Mouse (Mus musculus): ENCODE measurements around the gene Tmem80.

The Tmem80 gene

DNA sequence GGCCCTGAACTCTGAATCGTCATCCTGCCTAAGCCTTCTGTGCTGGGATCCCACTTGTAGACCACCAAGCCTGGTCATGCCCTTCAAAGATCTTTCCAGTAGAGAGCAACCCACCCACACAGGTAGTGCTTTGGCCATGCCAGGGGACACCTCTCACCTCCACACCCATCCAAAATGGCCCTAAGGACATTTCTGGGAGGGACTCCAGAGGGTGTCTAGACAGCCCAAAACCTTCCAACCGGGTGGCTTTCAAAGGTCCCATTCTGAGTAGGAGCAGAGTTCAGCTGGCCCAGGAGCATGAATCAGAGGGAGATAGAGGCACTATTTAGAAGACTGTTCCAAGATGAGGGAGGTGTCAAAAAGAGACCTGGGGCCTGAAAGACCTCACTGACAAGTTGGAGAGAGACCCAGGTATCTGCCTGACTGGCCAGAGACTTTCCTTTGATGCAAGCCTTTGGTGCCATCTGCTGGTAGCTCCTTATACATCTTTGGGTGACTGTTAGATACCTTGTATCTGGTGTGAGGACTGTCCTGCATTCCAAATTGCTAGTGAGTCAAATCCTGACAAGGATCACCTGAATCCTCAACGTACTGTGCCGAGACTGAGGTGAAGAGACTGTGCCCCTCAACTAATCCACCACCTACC, 35.7 kb downstream of the Tmem80 start:
- peak; percentile 80 for DNase-seq

- no peak for DNase-seq
Observed at GRCm38 (mm10) chr7:141363752-141364125, 36.2 kb downstream of the Tmem80 start.

- no peak for DNase-seq
Observed at GRCm38 (mm10) chr7:141364349-141365048, 37.0 kb downstream of the Tmem80 start.

GRCm38 (mm10) chr7:141365049-141365445, 37.5 kb downstream of the Tmem80 start:
- peak; percentile 71 for DNase-seq

DNA sequence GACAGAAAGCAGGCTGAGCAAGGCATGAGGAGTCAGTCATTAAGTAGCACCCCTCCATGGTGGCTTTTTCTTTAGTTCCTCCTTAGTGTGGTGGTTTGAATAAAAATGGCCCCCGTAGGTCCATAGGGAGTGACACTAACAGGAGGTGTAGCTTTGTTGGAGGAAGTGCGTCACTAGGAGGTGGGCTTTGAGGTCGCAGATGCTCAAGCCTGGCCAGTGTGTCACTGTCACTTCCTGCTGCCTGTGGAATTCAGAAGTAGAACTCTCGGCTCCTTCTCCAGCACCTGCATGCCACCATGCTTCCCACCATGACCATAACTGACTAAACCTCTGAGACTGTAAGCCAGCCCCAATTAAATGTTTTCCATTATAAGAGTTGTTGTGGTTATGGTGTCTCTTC, 39.8 kb downstream of the Tmem80 start:
- no peak for DNase-seq

- DNase-seq, result no peak
Observed at GRCm38 (mm10) chr7:141369918-141370317, 42.4 kb downstream of the Tmem80 start.

GRCm38 (mm10) chr7:141371942-141372595, 44.5 kb downstream of the Tmem80 start:
- no peak for DNase-seq

DNA sequence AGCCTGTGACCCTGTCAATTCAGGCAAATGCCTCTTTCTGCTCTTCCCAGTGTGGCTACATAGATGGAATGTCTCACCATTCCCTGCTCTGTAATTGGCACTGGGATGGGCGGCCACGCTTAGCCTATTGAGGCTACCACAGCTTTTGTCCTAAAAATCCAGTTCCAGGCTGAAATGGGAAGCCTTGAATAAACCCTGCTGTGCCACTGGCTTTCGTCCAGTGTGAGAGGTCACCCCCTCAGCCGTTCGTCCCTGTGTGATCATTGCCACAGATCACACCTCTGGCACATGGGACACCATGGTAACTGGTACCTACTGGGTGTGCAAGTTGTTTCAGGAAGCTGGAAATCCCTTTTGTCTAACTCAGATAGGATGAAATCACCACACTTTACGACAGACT, 46.1 kb downstream of the Tmem80 start:
- DNase-seq, result no peak

GRCm38 (mm10) chr7:141374399-141374798, 46.9 kb downstream of the Tmem80 start:
- no peak for DNase-seq

- DNase-seq, result no peak
Observed at GRCm38 (mm10) chr7:141379584-141379983, 52.0 kb downstream of the Tmem80 start.

DNA sequence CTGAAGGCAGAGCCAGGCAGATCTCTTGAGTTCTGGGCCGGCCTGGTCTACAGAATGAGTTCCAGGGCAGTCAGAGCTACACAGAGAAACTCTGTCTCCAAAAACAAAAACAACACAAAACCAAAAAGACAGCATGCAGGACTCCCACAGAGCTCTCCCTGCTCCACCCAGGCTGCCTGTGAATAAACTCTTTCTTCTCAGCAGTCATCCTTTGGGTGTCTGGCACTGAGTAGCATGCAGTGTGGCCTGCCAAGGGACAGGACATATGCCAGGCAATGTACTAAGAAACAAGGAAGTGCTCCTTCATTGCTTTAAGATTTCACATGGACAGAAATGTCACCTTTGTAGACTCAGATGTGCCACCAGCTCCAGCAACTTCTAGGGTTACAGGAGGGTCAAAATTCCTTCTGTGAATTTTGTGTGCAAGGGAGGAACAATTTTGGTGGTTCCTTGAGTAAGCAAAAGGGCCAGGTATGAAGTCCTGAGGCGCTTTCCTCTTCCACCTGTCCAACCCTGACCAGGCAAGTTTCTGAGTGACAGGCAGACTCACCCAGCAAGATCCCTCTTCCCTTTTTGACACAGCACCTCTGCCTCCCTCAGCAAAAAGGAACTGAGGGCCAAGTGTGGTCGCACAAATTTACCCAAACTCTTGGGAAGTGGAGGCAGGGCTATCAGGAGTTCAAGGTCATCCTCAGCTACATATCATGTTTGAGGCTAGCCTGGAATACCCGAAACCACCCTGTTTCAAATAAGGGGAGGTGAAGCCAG, 53.7 kb downstream of the Tmem80 start:
- DNase-seq, result peak; percentile 56
